Mouse (Mus musculus) CH12.LX (cell line): Measurements from ENCODE around the gene Agxt. TPM values are rescaled to one million over a fixed set of nuclear protein-coding genes. Genes with fewer than 3 reads are reported as not detected.

Experiments used
- DNase-seq: peaks from one replicate; pipeline ENCODE4 v3.0.0-alpha.2; 2013; ENCODE audit errors: extremely low read depth
- H3K27ac ChIP-seq: 2 replicates; pipeline ENCODE4 v1.5.1; 2012; ENCODE audit warnings: low read depth, mild to moderate bottlenecking, control low read depth, moderate library complexity; ENCODE audit not compliant: insufficient read depth
- H3K27me3 ChIP-seq: replicated peaks from 2 replicates; pipeline ENCODE3; 2012; ENCODE audit warnings: inconsistent platforms
- H3K36me3 ChIP-seq, 2 experiments: replicated peaks in 1 of 2; 2 replicates each; pipeline versions ENCODE3 to v1.6.1; 2012; ENCODE audit warnings: inconsistent platforms in 1 of 2, low read length in 1 of 2, mild to moderate bottlenecking in 1 of 2, mixed read lengths in 1 of 2, moderate library complexity in 1 of 2; ENCODE audit not compliant: control insufficient read depth in 1 of 2, insufficient read depth in 1 of 2
- H3K4me1 ChIP-seq, 2 experiments: 2 replicates each; pipeline ENCODE4 v1.6.1; 2012; ENCODE audit warnings: inconsistent platforms in 1 of 2, moderate library complexity in 1 of 2; ENCODE audit not compliant: insufficient read depth in 2 of 2, control insufficient read depth in 1 of 2
- H3K4me2 ChIP-seq: 2 replicates; pipeline ENCODE4 v1.6.1; 2012; ENCODE audit warnings: low read depth, mild to moderate bottlenecking, control low read depth; ENCODE audit not compliant: poor library complexity, insufficient read depth, severe bottlenecking
- H3K4me3 ChIP-seq, 3 experiments: fragments of 150-350 bp in 1 of 3; sonication (generic) in 1 of 3; replicated peaks in 1 of 3; 2 replicates each; pipeline versions ENCODE3 to v1.5.1; 2011 to 2012; ENCODE audit warnings: low read depth in 2 of 3, low read length in 2 of 3, mild to moderate bottlenecking in 2 of 3, moderate library complexity in 2 of 3, control low read depth in 1 of 3, improper control_type of control experiment in 1 of 3, inconsistent platforms in 1 of 3, mixed read lengths in 1 of 3; ENCODE audit not compliant: poor library complexity in 1 of 3
- H3K79me2 ChIP-seq: replicated peaks from 2 replicates; pipeline ENCODE4 v1.6.1; 2012; ENCODE audit warnings: mild to moderate bottlenecking, moderate library complexity; ENCODE audit not compliant: control insufficient read depth, poor library complexity, insufficient read depth, severe bottlenecking; ENCODE audit errors: extremely low read depth
- H3K9ac ChIP-seq: 2 replicates; pipeline ENCODE4 v1.6.1; 2012; ENCODE audit warnings: low read depth, mild to moderate bottlenecking, control low read depth, moderate library complexity; ENCODE audit not compliant: insufficient read depth
- H3K9me3 ChIP-seq: replicated peaks from 2 replicates; pipeline ENCODE3; 2012; ENCODE audit warnings: low read length, inconsistent platforms, mixed read lengths
- CHD1 ChIP-seq: IDR thresholded peaks from 2 replicates; pipeline ENCODE4 v1.6.1; 2012; ENCODE audit warnings: low read depth, low read length, improper control_type of control experiment, inconsistent platforms
- CHD2 ChIP-seq: IDR thresholded peaks from 2 replicates; pipeline ENCODE4 v1.6.1; 2011; ENCODE audit warnings: low read length, improper control_type of control experiment
- CTCF ChIP-seq, 2 experiments: IDR thresholded peaks in 1 of 2; conservative IDR thresholded peaks in 1 of 2; 2 replicates each; pipeline ENCODE4 v1.5.1; 2011 to 2012; ENCODE audit warnings: low read depth in 2 of 2, low read length in 2 of 2, improper control_type of control experiment in 1 of 2, inconsistent platforms in 1 of 2, mild to moderate bottlenecking in 1 of 2, moderate library complexity in 1 of 2
- GABPA ChIP-seq: IDR thresholded peaks from 2 replicates; pipeline ENCODE4 v1.6.1; 2012; ENCODE audit warnings: low read depth, low read length, improper control_type of control experiment, inconsistent platforms; ENCODE audit not compliant: insufficient replicate concordance
- JUND ChIP-seq: conservative IDR thresholded peaks from 2 replicates; pipeline ENCODE4 v1.6.1; 2011; ENCODE audit warnings: low read depth, low read length, improper control_type of control experiment
- MEF2A ChIP-seq: IDR thresholded peaks from 2 replicates; pipeline ENCODE4 v1.6.1; 2014; ENCODE audit warnings: low read depth, mild to moderate bottlenecking, inconsistent platforms, low read length, improper control_type of control experiment, borderline replicate concordance
- MYC ChIP-seq: IDR thresholded peaks from 2 replicates; pipeline ENCODE4 v1.6.1; 2011; ENCODE audit warnings: low read depth, mild to moderate bottlenecking, improper control_type of control experiment, low read length
- NRF1 ChIP-seq: IDR thresholded peaks from 2 replicates; pipeline ENCODE4 v1.6.1; 2014; ENCODE audit warnings: low read depth, mild to moderate bottlenecking, inconsistent platforms, low read length, improper control_type of control experiment, moderate library complexity
- POLR2A ChIP-seq: IDR thresholded peaks from 2 replicates; pipeline ENCODE4 v1.6.1; 2011; ENCODE audit warnings: low read depth, mild to moderate bottlenecking, improper control_type of control experiment, low read length
- POLR2AphosphoS2 ChIP-seq: IDR thresholded peaks from 2 replicates; pipeline ENCODE4 v1.6.1; 2011; ENCODE audit warnings: low read depth, low read length, improper control_type of control experiment
- SMC3 ChIP-seq: IDR thresholded peaks from 2 replicates; pipeline ENCODE4 v1.6.1; 2011; ENCODE audit warnings: low read depth, low read length, improper control_type of control experiment
- UBTF ChIP-seq: IDR thresholded peaks from 2 replicates; pipeline ENCODE4 v1.6.1; 2012; ENCODE audit warnings: low read depth, mild to moderate bottlenecking, inconsistent platforms, low read length, improper control_type of control experiment, moderate library complexity
- USF2 ChIP-seq: conservative IDR thresholded peaks from 2 replicates; pipeline ENCODE4 v1.6.1; 2011; ENCODE audit warnings: low read depth, low read length, improper control_type of control experiment
- ZC3H11A ChIP-seq: IDR thresholded peaks from 2 replicates; pipeline ENCODE4 v1.6.1; 2012; ENCODE audit warnings: low read depth, mild to moderate bottlenecking, inconsistent platforms, low read length, improper control_type of control experiment
- dilution Hi-C: fragments of 300-500 bp; cut with MboI; formaldehyde crosslinking; loops from 2 replicates; pipeline ENCODE4 v1.14.3; 2020; ENCODE audit warnings: low sequenced_read_pairs; ENCODE audit not compliant: extremely low pct_unique_long_range_greater_than_20kb, extremely low pct_ligation_motif_present
- in situ Hi-C: fragments of 300-500 bp; cut with MboI; formaldehyde crosslinking; loops from 3 replicates; pipeline ENCODE4 v1.14.3; 2019; ENCODE audit warnings: low sequenced_read_pairs, low pct_ligation_motif_present, low pct_unique_long_range_greater_than_20kb, mixed read lengths
- polyA plus RNA-seq: library from polyadenylated mRNA; unstranded; fragments of >175 nt; gene quantifications from 2 replicates; pipeline ENCODE4 v1.2.1, GENCODE M21; 2012; ENCODE audit warnings: low read depth; ENCODE audit not compliant: insufficient read length
- total RNA-seq, 2 experiments: library from RNA; depleted of rRNA; stranded (reverse); fragments of 300-350 nt in 1 of 2; fragments of >200 nt in 1 of 2; gene quantifications; 2 replicates each; pipeline ENCODE4 v1.2.3; 2012 to 2014

The Agxt gene
- total and polyA plus RNA-seq, 3 experiments = not detected

GRCm38 (mm10) chr1:93100243-93100575 lies 34.8 kb upstream of the Agxt start:
- Histone ChIP-seq H3K4me3 (no peak overlapping the region), H3K36me3 (no peaks in the 10 kb centered on the region), H3K9me3 (no peaks in the 10 kb centered on the region), H3K9ac (no peak overlapping the region), H3K27ac (no peak overlapping the region), H3K4me1 (no peaks in the 10 kb centered on the region; a peak in 1 of 4 replicates), H3K79me2 (no peaks in the 10 kb centered on the region), H3K27me3 (peaks cover 89% of the 10 kb centered on the region), H3K4me2 (no peak overlapping the region)
- in situ Hi-C loops = no loop called here
- dilution Hi-C loops = no loop called here
- DNase-seq = no peak
- TF ChIP-seq CHD2 = no peak
- no peak for TF ChIP-seq ZC3H11A
- no peak for TF ChIP-seq MYC
- TF ChIP-seq SMC3 = no peak
- no peak for TF ChIP-seq UBTF
- no peak for TF ChIP-seq CTCF (conservative IDR thresholded peaks at IDR 0.05 in 1 of 2, IDR thresholded peaks at IDR 0.05 in 1 of 2; ENCODE audit: low read depth in 2 of 2, low read length in 2 of 2)
- TF ChIP-seq JUND = no peak
- no peak for TF ChIP-seq POLR2A
- TF ChIP-seq MEF2A = no peak
- no peak for TF ChIP-seq USF2
- TF ChIP-seq NRF1 = no peak

GRCm38 (mm10) chr1:93100576-93101491 lies 34.2 kb upstream of the Agxt start:
- H3K4me3 ChIP-seq = no peak overlapping the region
- H3K4me2 ChIP-seq = no peak overlapping the region
- no peaks in the 10 kb centered on the region; a peak in 1 of 4 replicates for H3K4me1 ChIP-seq
- H3K36me3 ChIP-seq = no peaks in the 10 kb centered on the region
- H3K27ac ChIP-seq = no peak overlapping the region
- H3K27me3 ChIP-seq = peaks cover 90% of the 10 kb centered on the region
- H3K9me3 ChIP-seq = no peaks in the 10 kb centered on the region
- no peak for TF ChIP-seq USF2
- no peak for TF ChIP-seq POLR2A
- TF ChIP-seq ZC3H11A = no peak
- TF ChIP-seq MYC = no peak
- TF ChIP-seq GABPA = no peak
- TF ChIP-seq CHD1 = no peak
- TF ChIP-seq POLR2AphosphoS2 = no peak
- H3K9ac ChIP-seq = no peak overlapping the region
- no peak for DNase-seq
- dilution Hi-C loops (no loop called here), in situ Hi-C loops (no loop called here)
- H3K79me2 ChIP-seq = no peaks in the 10 kb centered on the region
